Mouse (Mus musculus) bone marrow macrophage, adult 2 months (primary cell): ENCODE measurements around the gene Arfrp1.

ENCODE experiments used
- CTCF ChIP-seq: IDR thresholded peaks from 2 replicates; pipeline ENCODE4 v1.5.1; 2012; ENCODE audit warnings: low read depth, mild to moderate bottlenecking, low read length, moderate library complexity
- POLR2A ChIP-seq: IDR thresholded peaks from 2 replicates; pipeline ENCODE4 v1.6.1; 2012; ENCODE audit warnings: mild to moderate bottlenecking, low read depth, low read length, borderline replicate concordance

GRCm38 (mm10) chr2:181365655-181366075 lies 461 bp upstream of the Arfrp1 start:
- TF ChIP-seq CTCF = no peak
- TF ChIP-seq POLR2A = no peak
